Mouse (Mus musculus) liver, adult 2 months (tissue): ENCODE data around the gene Fam107b. TPM values are rescaled to one million over a fixed set of nuclear protein-coding genes. Genes with fewer than 3 reads are reported as not detected.

Source experiments
- DNase-seq: peaks from one replicate; pipeline ENCODE4 v3.0.0-alpha.2; 2011; ENCODE audit warnings: low read depth, low spot score; ENCODE audit errors: extremely low read depth
- H3K27ac ChIP-seq: fragments of 200-500 bp; replicated peaks from 2 replicates; pipeline ENCODE4 v1.5.1; 2012; ENCODE audit warnings: low read depth, mild to moderate bottlenecking, control low read depth, inconsistent platforms, low read length; ENCODE audit not compliant: insufficient read depth
- H3K27me3 ChIP-seq: fragments of 200-500 bp; 2 replicates; pipeline ENCODE4 v1.6.1; 2012; ENCODE audit warnings: mild to moderate bottlenecking, moderate library complexity, low read length, inconsistent platforms; ENCODE audit not compliant: control insufficient read depth, insufficient read depth
- H3K36me3 ChIP-seq: fragments of 200-500 bp; 2 replicates; pipeline ENCODE4 v1.6.1; 2012; ENCODE audit warnings: low read length, inconsistent platforms; ENCODE audit not compliant: control insufficient read depth, insufficient read depth
- H3K4me1 ChIP-seq: fragments of 200-500 bp; 2 replicates; pipeline ENCODE4 v1.6.1; 2011; ENCODE audit warnings: low read length; ENCODE audit not compliant: control insufficient read depth, insufficient read depth
- H3K4me3 ChIP-seq: fragments of 200-500 bp; 2 replicates; pipeline ENCODE4 v1.5.1; 2011; ENCODE audit warnings: low read depth, mild to moderate bottlenecking, control low read depth, low read length, moderate library complexity; ENCODE audit not compliant: insufficient read depth
- H3K79me2 ChIP-seq: fragments of 200-500 bp; 2 replicates; pipeline ENCODE4 v1.6.1; 2012; ENCODE audit warnings: inconsistent platforms, mild to moderate bottlenecking, low read length, moderate library complexity; ENCODE audit not compliant: control insufficient read depth, insufficient read depth
- H3K9ac ChIP-seq: fragments of 200-500 bp; 2 replicates; pipeline ENCODE4 v1.6.1; 2012; ENCODE audit warnings: low read depth, mild to moderate bottlenecking, control low read depth, inconsistent platforms, low read length
- CTCF ChIP-seq: fragments of 200-500 bp; IDR thresholded peaks from 2 replicates; pipeline ENCODE4 v1.5.1; 2011; ENCODE audit warnings: low read depth, low read length, control low read depth
- POLR2A ChIP-seq: fragments of 200-500 bp; IDR thresholded peaks from 2 replicates; pipeline ENCODE4 v1.6.1; 2011; ENCODE audit warnings: low read length, control low read depth; ENCODE audit not compliant: insufficient read depth; ENCODE audit errors: extremely low read depth
- WGBS: fragments of 180-500 bp; shearing (Covaris S2); methylation state at CpG from one replicate; pipeline ENCODE4 v1.1.7; 2018; 5-methylcytosine and 5-hydroxymethylcytosine counted together
- polyA plus RNA-seq: library from polyadenylated mRNA; depleted of rRNA; stranded (reverse); fragments of >200 nt; gene quantifications from 2 replicates; pipeline ENCODE4 v1.2.3, GENCODE M21; 2012
- total RNA-seq: library from RNA; depleted of rRNA; stranded (reverse); fragments of >200 nt; gene quantifications from 2 replicates; pipeline ENCODE4 v1.2.3, GENCODE M21; 2014

Gene Fam107b
- total and polyA plus RNA-seq, 2 experiments: 13.7 to 68.6 TPM

GRCm38 (mm10) chr2:3707236-3707635 lies 136.9 kb downstream of the Fam107b start:
- no peak overlapping the region for H3K27ac ChIP-seq
- 0 out of 2 replicates have a peak, but pooled peaks cover 4% of the 10 kb centered on the region for H3K79me2 ChIP-seq
- no peaks in the 10 kb centered on the region for H3K27me3 ChIP-seq
- no peak for DNase-seq
- H3K4me3 ChIP-seq: no peak overlapping the region
- peaks cover 36% of the 10 kb centered on the region for H3K4me1 ChIP-seq
- no peak overlapping the region for H3K9ac ChIP-seq
- no peaks in the 10 kb centered on the region for H3K36me3 ChIP-seq
- TF ChIP-seq CTCF: no peak
- no peak for TF ChIP-seq POLR2A
- WGBS: 90% methylated on average over 1 of the region's 1 CpGs

- Histone ChIP-seq H3K9ac (no peak overlapping the region), H3K4me3 (no peak overlapping the region), H3K79me2 (peaks cover 7% of the 10 kb centered on the region; the same call in 1 of the 2 replicates), H3K4me1 (peaks cover 23% of the 10 kb centered on the region), H3K27me3 (no peaks in the 10 kb centered on the region), H3K27ac (no peak overlapping the region), H3K36me3 (no peaks in the 10 kb centered on the region)
- 23% methylated on average over 4 of the region's 4 CpGs for WGBS
- no peak for TF ChIP-seq POLR2A
- no peak for TF ChIP-seq CTCF
- DNase-seq: peak; percentile 94
These were observed 138.3 kb downstream of the Fam107b start for GRCm38 (mm10) chr2:3708621-3709020.

- Histone ChIP-seq H3K79me2 (peaks cover 15% of the 10 kb centered on the region; the same call in 1 of the 2 replicates), H3K27me3 (no peaks in the 10 kb centered on the region), H3K27ac (no peak overlapping the region), H3K9ac (no peak overlapping the region), H3K36me3 (no peaks in the 10 kb centered on the region), H3K4me3 (no peak overlapping the region), H3K4me1 (peaks cover 23% of the 10 kb centered on the region)
- no peak for DNase-seq
- WGBS: 59% methylated on average over 2 of the region's 2 CpGs
- TF ChIP-seq POLR2A: no peak
- TF ChIP-seq CTCF: no peak
These were observed 139.6 kb downstream of the Fam107b start for GRCm38 (mm10) chr2:3709882-3710281.

- Histone ChIP-seq H3K36me3 (no peaks in the 10 kb centered on the region), H3K4me1 (peaks cover 24% of the 10 kb centered on the region), H3K4me3 (no peak overlapping the region), H3K27ac (no peak overlapping the region), H3K9ac (no peak overlapping the region), H3K79me2 (peaks cover 17% of the 10 kb centered on the region; the same call in 1 of the 2 replicates), H3K27me3 (no peaks in the 10 kb centered on the region)
- no peak for DNase-seq
- TF ChIP-seq CTCF (no peak), POLR2A (no peak)
- WGBS: 96% methylated on average over 3 of the region's 3 CpGs
These were observed 140.2 kb downstream of the Fam107b start for GRCm38 (mm10) chr2:3710521-3710920.

- no peak for TF ChIP-seq POLR2A
- no peak for TF ChIP-seq CTCF
- H3K27me3 ChIP-seq: no peaks in the 10 kb centered on the region
- peak; percentile 98 for DNase-seq
- no peak overlapping the region for H3K4me3 ChIP-seq
- WGBS: 16% methylated on average over 3 of the region's 3 CpGs
- H3K27ac ChIP-seq: peak overlapping the region; percentile 97
- peaks cover 27% of the 10 kb centered on the region for H3K79me2 ChIP-seq
- no peaks in the 10 kb centered on the region for H3K36me3 ChIP-seq
- H3K4me1 ChIP-seq: peaks cover 25% of the 10 kb centered on the region
- H3K9ac ChIP-seq: no peak overlapping the region
These were observed 142.2 kb downstream of the Fam107b start for GRCm38 (mm10) chr2:3712369-3713042.

- H3K27ac ChIP-seq: peak overlapping the region; percentile 97
- WGBS: under 1% methylated on average over 41 of the region's 41 CpGs
- no peak for TF ChIP-seq CTCF
- peak; percentile 97 for TF ChIP-seq POLR2A
- H3K27me3 ChIP-seq: no peaks in the 10 kb centered on the region
- peak; percentile 86 for DNase-seq
- H3K79me2 ChIP-seq: peaks cover 31% of the 10 kb centered on the region
- H3K9ac ChIP-seq: peak overlapping the region; percentile 90
- H3K4me1 ChIP-seq: peaks cover 23% of the 10 kb centered on the region
- peak overlapping the region; percentile 92 for H3K4me3 ChIP-seq
- H3K36me3 ChIP-seq: no peaks in the 10 kb centered on the region
These were observed 143.0 kb downstream of the Fam107b start for GRCm38 (mm10) chr2:3713212-3713681.
